Mouse (Mus musculus): Measurements from ENCODE around the gene Galnt15. TPM values are rescaled to one million over a fixed set of nuclear protein-coding genes. Genes with fewer than 3 reads are reported as not detected.
A peak's percentile ranks its signal among the peaks of the same experiment; 100 is the strongest.

Gene Galnt15
- polyA plus RNA-seq, 2 experiments, result 0.19 to 0.25 TPM

- no peaks in the 10 kb centered on the region for H3K4me1 ChIP-seq (ENCODE audit: control insufficient read depth, insufficient read depth, low read length)
- TF ChIP-seq POLR2A (IDR thresholded peaks at IDR 0.05; ENCODE audit: borderline replicate concordance, extremely low read depth, insufficient read depth, insufficient read length), result no peak
- H3K9me3 ChIP-seq (ENCODE audit: control insufficient read depth, low read length), result no peaks in the 10 kb centered on the region
- no peak overlapping the region for H3K4me3 ChIP-seq (replicated peaks; ENCODE audit: low read length)
- no peaks in the 10 kb centered on the region for H3K36me3 ChIP-seq (ENCODE audit: control insufficient read depth, insufficient read depth, low read length)
- no peaks in the 10 kb centered on the region for H3K27me3 ChIP-seq (ENCODE audit: control insufficient read depth, insufficient read depth, low read length)
- DNase-seq (ENCODE audit: low spot score) (no peak), ATAC-seq (ENCODE audit: low FRiP score, low read depth) (no peak)
- WGBS, result 70% methylated on average over 8 of the region's 8 CpGs
- H3K9ac ChIP-seq (ENCODE audit: low read depth, low read length, severe bottlenecking), result no peak overlapping the region
- no peak overlapping the region for H3K27ac ChIP-seq (replicated peaks; ENCODE audit: low read depth, low read length)
- H3K4me2 ChIP-seq (replicated peaks; ENCODE audit: low read depth, low read length, severe bottlenecking), result no peak overlapping the region
Measured at GRCm38 (mm10) chr14:32073211-32073685, 44.5 kb downstream of the Galnt15 start.

GRCm38 (mm10) chr14:32073901-32074300, 45.1 kb downstream of the Galnt15 start:
- Histone ChIP-seq H3K27ac (replicated peaks; ENCODE audit: low read depth, low read length) (no peak overlapping the region), H3K4me2 (replicated peaks; ENCODE audit: low read depth, low read length, severe bottlenecking) (no peak overlapping the region), H3K4me3 (replicated peaks; ENCODE audit: low read length) (no peak overlapping the region), H3K9me3 (ENCODE audit: control insufficient read depth, low read length) (no peaks in the 10 kb centered on the region), H3K36me3 (ENCODE audit: control insufficient read depth, insufficient read depth, low read length) (no peaks in the 10 kb centered on the region), H3K4me1 (ENCODE audit: control insufficient read depth, insufficient read depth, low read length) (no peaks in the 10 kb centered on the region), H3K27me3 (ENCODE audit: control insufficient read depth, insufficient read depth, low read length) (no peaks in the 10 kb centered on the region), H3K9ac (ENCODE audit: low read depth, low read length, severe bottlenecking) (no peak overlapping the region)
- ATAC-seq (ENCODE audit: low FRiP score, low read depth), result no peak
- WGBS, result 50% methylated on average over 7 of the region's 7 CpGs
- DNase-seq (ENCODE audit: low spot score), result no peak
- no peak for TF ChIP-seq POLR2A (IDR thresholded peaks at IDR 0.05; ENCODE audit: borderline replicate concordance, extremely low read depth, insufficient read depth, insufficient read length)

- H3K27ac ChIP-seq (replicated peaks; ENCODE audit: low read depth, low read length), result no peak overlapping the region
- WGBS, result 53% methylated on average over 8 of the region's 8 CpGs
- ATAC-seq (ENCODE audit: low FRiP score, low read depth), result peak; percentile 62
Measured at GRCm38 (mm10) chr14:32076896-32077575, 48.2 kb downstream of the Galnt15 start.

GRCm38 (mm10) chr14:32081026-32081425, 52.2 kb downstream of the Galnt15 start:
- no peak overlapping the region for H3K4me3 ChIP-seq (replicated peaks; ENCODE audit: low read length)
- H3K9ac ChIP-seq (ENCODE audit: low read depth, low read length, severe bottlenecking), result no peak overlapping the region
- TF ChIP-seq POLR2A (IDR thresholded peaks at IDR 0.05; ENCODE audit: borderline replicate concordance, extremely low read depth, insufficient read depth, insufficient read length), result no peak
- peaks cover 3% of the 10 kb centered on the region; the same call in 1 of the 2 replicates for H3K4me1 ChIP-seq (ENCODE audit: control insufficient read depth, insufficient read depth, low read length)
- no peaks in the 10 kb centered on the region for H3K9me3 ChIP-seq (ENCODE audit: control insufficient read depth, low read length)
- DNase-seq (ENCODE audit: low spot score), result no peak
- 85% methylated on average over 10 of the region's 10 CpGs for WGBS
- H3K4me2 ChIP-seq (replicated peaks; ENCODE audit: low read depth, low read length, severe bottlenecking), result no peak overlapping the region
- H3K27me3 ChIP-seq (ENCODE audit: control insufficient read depth, insufficient read depth, low read length), result no peaks in the 10 kb centered on the region
- peaks cover 26% of the 10 kb centered on the region for H3K36me3 ChIP-seq (ENCODE audit: control insufficient read depth, insufficient read depth, low read length)
- H3K27ac ChIP-seq (replicated peaks; ENCODE audit: low read depth, low read length), result no peak overlapping the region
- ATAC-seq (ENCODE audit: low FRiP score, low read depth), result no peak

More at GRCm38 (mm10) chr14:32076896-32077575, 48.2 kb downstream of the Galnt15 start:
- Histone ChIP-seq H3K27me3 (ENCODE audit: control insufficient read depth, insufficient read depth, low read length) (no peaks in the 10 kb centered on the region), H3K36me3 (ENCODE audit: control insufficient read depth, insufficient read depth, low read length) (peaks cover 14% of the 10 kb centered on the region), H3K4me3 (replicated peaks; ENCODE audit: low read length) (no peak overlapping the region), H3K9ac (ENCODE audit: low read depth, low read length, severe bottlenecking) (no peak overlapping the region), H3K4me2 (replicated peaks; ENCODE audit: low read depth, low read length, severe bottlenecking) (no peak overlapping the region), H3K9me3 (ENCODE audit: control insufficient read depth, low read length) (no peaks in the 10 kb centered on the region), H3K4me1 (ENCODE audit: control insufficient read depth, insufficient read depth, low read length) (no peaks in the 10 kb centered on the region)
- peak; percentile 71 for DNase-seq (ENCODE audit: low spot score)
- TF ChIP-seq POLR2A (IDR thresholded peaks at IDR 0.05; ENCODE audit: borderline replicate concordance, extremely low read depth, insufficient read depth, insufficient read length), result no peak

DNA sequence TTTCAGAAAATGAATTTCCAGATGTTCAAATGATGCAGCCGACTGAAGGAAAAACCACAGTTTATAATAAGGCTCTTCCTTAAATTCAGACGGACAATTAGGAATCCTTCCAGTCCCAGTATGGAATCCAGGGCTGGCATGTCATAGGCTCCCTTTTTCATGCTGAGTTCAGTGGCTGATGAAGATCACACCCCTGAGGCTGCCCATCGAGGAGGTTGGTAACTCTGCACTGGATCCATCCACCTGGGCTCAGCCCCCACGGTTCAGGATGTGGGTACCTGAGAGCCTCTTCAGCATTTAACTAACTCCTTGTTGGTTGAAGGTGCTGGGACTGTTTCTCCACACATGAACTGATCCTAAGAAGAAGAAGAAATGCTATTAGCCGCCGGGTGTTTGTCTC, 54.1 kb downstream of the Galnt15 start:
- peaks cover 26% of the 10 kb centered on the region for H3K36me3 ChIP-seq (ENCODE audit: control insufficient read depth, insufficient read depth, low read length)
- no peak overlapping the region for H3K27ac ChIP-seq (replicated peaks; ENCODE audit: low read depth, low read length)
- H3K4me3 ChIP-seq (replicated peaks; ENCODE audit: low read length), result no peak overlapping the region
- peaks cover 6% of the 10 kb centered on the region; the same call in 1 of the 2 replicates for H3K4me1 ChIP-seq (ENCODE audit: control insufficient read depth, insufficient read depth, low read length)
- no peaks in the 10 kb centered on the region for H3K9me3 ChIP-seq (ENCODE audit: control insufficient read depth, low read length)
- H3K4me2 ChIP-seq (replicated peaks; ENCODE audit: low read depth, low read length, severe bottlenecking), result no peak overlapping the region
- DNase-seq (ENCODE audit: low spot score) (no peak), ATAC-seq (ENCODE audit: low FRiP score, low read depth) (no peak)
- no peak for TF ChIP-seq POLR2A (IDR thresholded peaks at IDR 0.05; ENCODE audit: borderline replicate concordance, extremely low read depth, insufficient read depth, insufficient read length)
- H3K9ac ChIP-seq (ENCODE audit: low read depth, low read length, severe bottlenecking), result no peak overlapping the region
- 92% methylated on average over 6 of the region's 6 CpGs for WGBS
- no peaks in the 10 kb centered on the region for H3K27me3 ChIP-seq (ENCODE audit: control insufficient read depth, insufficient read depth, low read length)
